Mouse (Mus musculus) limb, embryonic 14.5 days (tissue): ENCODE data around the gene Dync1h1. TPM values are rescaled to one million over a fixed set of nuclear protein-coding genes. Genes with fewer than 3 reads are reported as not detected.

Experiments used
- ATAC-seq: fragments of 200-750 bp; cut with Nextera tagmentation; 2 replicates; pipeline ENCODE4 v1.8.0; 2017; ENCODE audit warnings: low read depth, moderate number of reproducible peaks, moderate TSS enrichment; ENCODE audit not compliant: low FRiP score
- DNase-seq: peaks from one replicate; pipeline ENCODE4 v3.0.0-alpha.2; 2015; ENCODE audit warnings: low spot score
- H3K27ac ChIP-seq: fragments of 300-500 bp; sonication (generic); replicated peaks from 2 replicates; pipeline ENCODE4 v1.5.1; 2014; ENCODE audit warnings: low read depth, mild to moderate bottlenecking, low read length, moderate library complexity, mixed read lengths
- H3K27me3 ChIP-seq: fragments of 300-500 bp; sonication (generic); 2 replicates; pipeline ENCODE4 v1.6.1; 2014; ENCODE audit warnings: low read length, mixed read lengths; ENCODE audit not compliant: control insufficient read depth, insufficient read depth
- H3K36me3 ChIP-seq: fragments of 300-500 bp; sonication (generic); 2 replicates; pipeline ENCODE4 v1.6.1; 2014; ENCODE audit warnings: mild to moderate bottlenecking, low read length, moderate library complexity, mixed read lengths; ENCODE audit not compliant: control insufficient read depth, insufficient read depth
- H3K4me1 ChIP-seq: fragments of 300-500 bp; sonication (generic); 2 replicates; pipeline ENCODE4 v1.6.1; 2014; ENCODE audit warnings: antibody characterized with exemption, low read length, mixed read lengths; ENCODE audit not compliant: control insufficient read depth, insufficient read depth
- H3K4me2 ChIP-seq: fragments of 300-500 bp; sonication (generic); replicated peaks from 2 replicates; pipeline ENCODE4 v1.6.1; 2014; ENCODE audit warnings: low read depth, mild to moderate bottlenecking, low read length, moderate library complexity; ENCODE audit not compliant: severe bottlenecking
- H3K4me3 ChIP-seq: fragments of 300-500 bp; sonication (generic); replicated peaks from 2 replicates; pipeline ENCODE4 v1.5.1; 2014; ENCODE audit warnings: low read length
- H3K9ac ChIP-seq: fragments of 300-500 bp; sonication (generic); 2 replicates; pipeline ENCODE4 v1.6.1; 2014; ENCODE audit warnings: mild to moderate bottlenecking, low read depth, low read length, moderate library complexity; ENCODE audit not compliant: severe bottlenecking
- H3K9me3 ChIP-seq: fragments of 300-500 bp; sonication (generic); 2 replicates; pipeline ENCODE4 v1.6.1; 2016; ENCODE audit warnings: low read length; ENCODE audit not compliant: control insufficient read depth
- POLR2A ChIP-seq: fragments of 200-500 bp; IDR thresholded peaks from 2 replicates; pipeline ENCODE4 v1.8.0; 2012; ENCODE audit warnings: inconsistent platforms, mild to moderate bottlenecking, moderate library complexity, borderline replicate concordance; ENCODE audit not compliant: insufficient read depth, insufficient read length; ENCODE audit errors: extremely low read depth
- WGBS: fragments of 180-500 bp; shearing (Covaris S2); extraction: QIAGEN DNeasy Blood & Tissue Kit; methylation state at CpG from one replicate; pipeline ENCODE4 v1.1.7; 2014; 5-methylcytosine and 5-hydroxymethylcytosine counted together
- polyA plus RNA-seq, 2 experiments: library from polyadenylated mRNA; depleted of rRNA in 1 of 2; stranded (reverse) in 1 of 2; unstranded in 1 of 2; fragments of >200 nt; fragmentation: Nextera tagmentation in 1 of 2; extraction: Ambion mirVana in 1 of 2; gene quantifications; 2 replicates each; pipeline versions ENCODE4 v1.2.1 to v1.2.3; 2012 to 2014

Dync1h1 gene
- polyA plus RNA-seq, 2 experiments, result 69.2 to 183 TPM

- Histone ChIP-seq H3K9me3 (no peaks in the 10 kb centered on the region), H3K9ac (peak overlapping the region; percentile 96), H3K27ac (peak overlapping the region; percentile 90), H3K36me3 (peaks cover 27% of the 10 kb centered on the region), H3K27me3 (no peaks in the 10 kb centered on the region), H3K4me2 (peak overlapping the region; percentile 63), H3K4me3 (peak overlapping the region; percentile 100), H3K4me1 (peaks cover 11% of the 10 kb centered on the region; the same call in 1 of the 2 replicates)
- peak; percentile 41 for DNase-seq
- ATAC-seq, result peak; percentile 54
- under 1% methylated on average over 44 of the region's 55 CpGs for WGBS
- no peak for TF ChIP-seq POLR2A
Measured at GRCm38 (mm10) chr12:110695676-110696171, 94.5 kb downstream of the Dync1h1 start.

GRCm38 (mm10) chr12:110696173-110696974 is 95.1 kb downstream of the Dync1h1 start:
- peaks cover 11% of the 10 kb centered on the region; the same call in 1 of the 2 replicates for H3K4me1 ChIP-seq
- peak overlapping the region; percentile 81 for H3K4me2 ChIP-seq
- 3% methylated on average over 75 of the region's 89 CpGs for WGBS
- peak; percentile 99 for TF ChIP-seq POLR2A
- H3K27me3 ChIP-seq, result no peaks in the 10 kb centered on the region
- H3K4me3 ChIP-seq, result peak overlapping the region; percentile 100
- peak overlapping the region; percentile 96 for H3K9ac ChIP-seq
- ATAC-seq, result peak; percentile 95
- DNase-seq, result peak; percentile 94
- H3K27ac ChIP-seq, result peak overlapping the region; percentile 90
- H3K36me3 ChIP-seq, result peaks cover 26% of the 10 kb centered on the region
- H3K9me3 ChIP-seq, result no peaks in the 10 kb centered on the region

GRCm38 (mm10) chr12:110696975-110697400 is 95.7 kb downstream of the Dync1h1 start:
- H3K27me3 ChIP-seq, result no peaks in the 10 kb centered on the region
- no peak for TF ChIP-seq POLR2A
- H3K9ac ChIP-seq, result peak overlapping the region; percentile 77
- no peak for ATAC-seq
- H3K9me3 ChIP-seq, result no peaks in the 10 kb centered on the region
- peak overlapping the region; percentile 81 for H3K4me2 ChIP-seq
- peak overlapping the region; percentile 68; the same call in 1 of the 2 replicates for H3K27ac ChIP-seq
- DNase-seq, result no peak
- WGBS, result 44% methylated on average over 9 of the region's 9 CpGs
- H3K4me3 ChIP-seq, result peak overlapping the region; percentile 100
- peaks cover 11% of the 10 kb centered on the region; the same call in 1 of the 2 replicates for H3K4me1 ChIP-seq
- H3K36me3 ChIP-seq, result peaks cover 19% of the 10 kb centered on the region

GRCm38 (mm10) chr12:110697457-110697856 is 96.2 kb downstream of the Dync1h1 start:
- no peaks in the 10 kb centered on the region for H3K27me3 ChIP-seq
- no peak overlapping the region for H3K4me2 ChIP-seq
- no peak overlapping the region for H3K9ac ChIP-seq
- TF ChIP-seq POLR2A, result no peak
- ATAC-seq (no peak), DNase-seq (no peak)
- H3K36me3 ChIP-seq, result peaks cover 19% of the 10 kb centered on the region
- no peaks in the 10 kb centered on the region for H3K9me3 ChIP-seq
- H3K27ac ChIP-seq, result no peak overlapping the region
- 70% methylated on average over 5 of the region's 5 CpGs for WGBS
- H3K4me3 ChIP-seq, result no peak overlapping the region
- H3K4me1 ChIP-seq, result peaks cover 11% of the 10 kb centered on the region; the same call in 1 of the 2 replicates

GRCm38 (mm10) chr12:110698080-110698479 is 96.8 kb downstream of the Dync1h1 start:
- no peak for DNase-seq

More at GRCm38 (mm10) chr12:110698080-110698479, 96.8 kb downstream of the Dync1h1 start:
- no peak overlapping the region for H3K9ac ChIP-seq
- no peak for TF ChIP-seq POLR2A
- no peaks in the 10 kb centered on the region for H3K9me3 ChIP-seq
- no peaks in the 10 kb centered on the region for H3K27me3 ChIP-seq
- H3K4me3 ChIP-seq, result no peak overlapping the region
- ATAC-seq, result no peak
- H3K36me3 ChIP-seq, result peaks cover 15% of the 10 kb centered on the region
- peaks cover 11% of the 10 kb centered on the region; the same call in 1 of the 2 replicates for H3K4me1 ChIP-seq
- no peak overlapping the region for H3K27ac ChIP-seq
- 89% methylated on average over 1 of the region's 1 CpGs for whole genome bisulfite sequencing
- no peak overlapping the region for H3K4me2 ChIP-seq
